Mouse (Mus musculus) intestine, embryonic 14.5 days (tissue): ENCODE data around the gene Itga5. TPM values are rescaled to one million over a fixed set of nuclear protein-coding genes. Genes with fewer than 3 reads are reported as not detected.

Experiments
- ATAC-seq: fragments of 200-750 bp; cut with Nextera tagmentation; replicated peaks from 2 replicates; pipeline ENCODE4 v1.8.0; 2017; ENCODE audit warnings: low read depth, moderate number of reproducible peaks, moderate TSS enrichment, moderate library complexity; ENCODE audit not compliant: low FRiP score, low TSS enrichment
- DNase-seq: peaks from one replicate; pipeline ENCODE4 v3.0.0-alpha.2; 2018; ENCODE audit warnings: low spot score
- H3K27ac ChIP-seq: fragments of 300-500 bp; sonication (generic); 2 replicates; pipeline ENCODE4 v1.5.1; 2014; ENCODE audit warnings: low read depth, mild to moderate bottlenecking, control low read depth
- H3K27me3 ChIP-seq: fragments of 300-500 bp; sonication (generic); replicated peaks from 2 replicates; pipeline ENCODE4 v1.6.1; 2014; ENCODE audit warnings: low read length, control low read depth; ENCODE audit not compliant: control insufficient read depth, insufficient read depth
- H3K36me3 ChIP-seq: fragments of 300-500 bp; sonication (generic); 2 replicates; pipeline ENCODE4 v1.6.1; 2014; ENCODE audit warnings: low read length, control low read depth; ENCODE audit not compliant: control insufficient read depth, insufficient read depth
- H3K4me1 ChIP-seq: fragments of 300-500 bp; sonication (generic); replicated peaks from 2 replicates; pipeline ENCODE4 v1.6.1; 2014; ENCODE audit warnings: low read length, control low read depth, mixed read lengths; ENCODE audit not compliant: control insufficient read depth, insufficient read depth
- H3K4me2 ChIP-seq: fragments of 300-500 bp; sonication (generic); 2 replicates; pipeline ENCODE4 v1.6.1; 2014; ENCODE audit warnings: low read length
- H3K4me3 ChIP-seq: fragments of 300-500 bp; sonication (generic); 2 replicates; pipeline ENCODE4 v1.5.1; 2014; ENCODE audit warnings: low read depth, low read length, control low read depth, mixed read lengths
- H3K9ac ChIP-seq: fragments of 300-500 bp; sonication (generic); 2 replicates; pipeline ENCODE4 v1.6.1; 2014; ENCODE audit warnings: mild to moderate bottlenecking, low read length
- H3K9me3 ChIP-seq: fragments of 300-500 bp; sonication (generic); 2 replicates; pipeline ENCODE4 v1.6.1; 2016; ENCODE audit warnings: low read length, control low read depth; ENCODE audit not compliant: control insufficient read depth
- WGBS: fragments of 180-500 bp; shearing (Covaris S2); extraction: QIAGEN DNeasy Blood & Tissue Kit; methylation state at CpG from one replicate; pipeline ENCODE4 v1.1.7; 2014; 5-methylcytosine and 5-hydroxymethylcytosine counted together
- polyA plus RNA-seq: library from polyadenylated mRNA; unstranded; fragments of >200 nt; fragmentation: Nextera tagmentation; extraction: Ambion mirVana; gene quantifications from 2 replicates; pipeline ENCODE4 v1.2.1, GENCODE M21; 2014

Itga5 gene
- polyA plus RNA-seq, 1 experiment from 2014 or later = 64.9 TPM

GRCm38 (mm10) chr15:103305792-103306645, 60.5 kb downstream of the Itga5 start:
- H3K4me1 ChIP-seq = peaks cover 53% of the 10 kb centered on the region

GRCm38 (mm10) chr15:103305070-103305678, 61.4 kb downstream of the Itga5 start:
- DNase-seq = peak; percentile 99
- no peaks in the 10 kb centered on the region for H3K36me3 ChIP-seq
- H3K4me2 ChIP-seq = peak overlapping the region; percentile 66
- ATAC-seq = peak; percentile 94
- H3K9me3 ChIP-seq = no peaks in the 10 kb centered on the region
- peak overlapping the region; percentile 55 for H3K9ac ChIP-seq
- H3K4me1 ChIP-seq = peaks cover 61% of the 10 kb centered on the region
- no peaks in the 10 kb centered on the region for H3K27me3 ChIP-seq
- peak overlapping the region; percentile 42 for H3K4me3 ChIP-seq
- WGBS = under 1% methylated on average over 70 of the region's 71 CpGs
- peak overlapping the region; percentile 90 for H3K27ac ChIP-seq

More at GRCm38 (mm10) chr15:103305792-103306645, 60.5 kb downstream of the Itga5 start:
- Histone ChIP-seq H3K27ac (peak overlapping the region; percentile 90), H3K4me2 (peak overlapping the region; percentile 66), H3K27me3 (no peaks in the 10 kb centered on the region), H3K9me3 (no peaks in the 10 kb centered on the region), H3K9ac (peak overlapping the region; percentile 55), H3K4me3 (peak overlapping the region; percentile 42; the same call in 1 of the 2 replicates), H3K36me3 (no peaks in the 10 kb centered on the region)
- DNase-seq (no peak), ATAC-seq (no peak)
- WGBS = 29% methylated on average over 8 of the region's 8 CpGs

- DNase-seq = no peak
- H3K4me3 ChIP-seq = peak overlapping the region; percentile 42
- H3K9ac ChIP-seq = peak overlapping the region; percentile 53
- H3K9me3 ChIP-seq = no peaks in the 10 kb centered on the region
- no peak; the same call in 1 of the 2 replicates for ATAC-seq
- peaks cover 67% of the 10 kb centered on the region for H3K4me1 ChIP-seq
- no peaks in the 10 kb centered on the region for H3K36me3 ChIP-seq
- no peaks in the 10 kb centered on the region for H3K27me3 ChIP-seq
- H3K27ac ChIP-seq = peak overlapping the region; percentile 88
- under 1% methylated on average over 9 of the region's 9 CpGs for WGBS
- H3K4me2 ChIP-seq = peak overlapping the region; percentile 66
These were observed 62.0 kb downstream of the Itga5 start for GRCm38 (mm10) chr15:103304616-103304969.

GRCm38 (mm10) chr15:103303916-103304615, 62.5 kb downstream of the Itga5 start:
- H3K27me3 ChIP-seq = no peaks in the 10 kb centered on the region
- H3K4me2 ChIP-seq = peak overlapping the region; percentile 66
- WGBS = 10% methylated on average over 8 of the region's 8 CpGs
- H3K4me3 ChIP-seq = peak overlapping the region; percentile 42
- H3K4me1 ChIP-seq = peaks cover 71% of the 10 kb centered on the region
- H3K36me3 ChIP-seq = peaks cover 4% of the 10 kb centered on the region; the same call in 1 of the 2 replicates
- peak overlapping the region; percentile 88 for H3K27ac ChIP-seq
- no peak for DNase-seq
- no peaks in the 10 kb centered on the region for H3K9me3 ChIP-seq
- no peak overlapping the region; the same call in 1 of the 2 replicates for H3K9ac ChIP-seq
- no peak for ATAC-seq

DNA sequence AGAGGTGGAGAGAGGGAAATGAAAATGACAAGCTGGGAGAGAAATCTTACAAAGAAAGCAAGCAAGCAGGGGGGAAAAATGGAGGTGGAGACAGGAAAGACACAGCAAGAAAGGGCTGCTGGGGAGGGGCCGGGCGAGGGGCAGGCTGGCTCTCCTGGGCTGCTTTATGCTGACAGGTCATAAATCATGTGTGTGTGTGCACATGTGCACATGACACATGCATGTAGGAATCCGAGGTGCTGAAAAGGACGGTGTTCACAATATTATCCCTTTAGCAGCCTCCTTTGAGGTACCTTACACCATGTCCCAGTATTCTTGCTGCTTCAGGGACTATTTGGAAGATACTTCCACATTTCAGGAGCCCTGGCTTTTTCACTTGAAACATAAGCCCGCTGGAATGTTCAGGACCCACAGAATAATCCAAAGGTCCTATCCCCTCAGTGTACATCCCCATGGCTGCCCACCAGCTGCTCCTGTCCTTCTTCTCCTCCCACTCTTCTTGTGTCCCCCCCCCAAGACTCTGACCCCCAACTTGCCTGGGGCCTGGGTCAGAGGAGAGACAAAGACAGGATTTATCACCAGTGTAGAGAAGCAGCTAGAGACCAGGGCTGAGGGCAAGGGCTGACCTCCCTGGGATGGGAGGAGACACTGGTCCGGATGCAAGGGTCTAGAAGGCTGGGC, 64.1 kb downstream of the Itga5 start:
- H3K9ac ChIP-seq = 0 out of 2 replicates have a peak overlapping the region, but pooled peaks have one; percentile 22
- ATAC-seq (no peak), DNase-seq (no peak)
- peaks cover 72% of the 10 kb centered on the region for H3K4me1 ChIP-seq
- H3K27me3 ChIP-seq = no peaks in the 10 kb centered on the region
- 21% methylated on average over 6 of the region's 6 CpGs for WGBS
- H3K4me3 ChIP-seq = no peak overlapping the region
- H3K4me2 ChIP-seq = no peak overlapping the region; the same call in 1 of the 2 replicates
- H3K9me3 ChIP-seq = no peaks in the 10 kb centered on the region
- peak overlapping the region; percentile 88 for H3K27ac ChIP-seq
- peaks cover 19% of the 10 kb centered on the region for H3K36me3 ChIP-seq

DNA sequence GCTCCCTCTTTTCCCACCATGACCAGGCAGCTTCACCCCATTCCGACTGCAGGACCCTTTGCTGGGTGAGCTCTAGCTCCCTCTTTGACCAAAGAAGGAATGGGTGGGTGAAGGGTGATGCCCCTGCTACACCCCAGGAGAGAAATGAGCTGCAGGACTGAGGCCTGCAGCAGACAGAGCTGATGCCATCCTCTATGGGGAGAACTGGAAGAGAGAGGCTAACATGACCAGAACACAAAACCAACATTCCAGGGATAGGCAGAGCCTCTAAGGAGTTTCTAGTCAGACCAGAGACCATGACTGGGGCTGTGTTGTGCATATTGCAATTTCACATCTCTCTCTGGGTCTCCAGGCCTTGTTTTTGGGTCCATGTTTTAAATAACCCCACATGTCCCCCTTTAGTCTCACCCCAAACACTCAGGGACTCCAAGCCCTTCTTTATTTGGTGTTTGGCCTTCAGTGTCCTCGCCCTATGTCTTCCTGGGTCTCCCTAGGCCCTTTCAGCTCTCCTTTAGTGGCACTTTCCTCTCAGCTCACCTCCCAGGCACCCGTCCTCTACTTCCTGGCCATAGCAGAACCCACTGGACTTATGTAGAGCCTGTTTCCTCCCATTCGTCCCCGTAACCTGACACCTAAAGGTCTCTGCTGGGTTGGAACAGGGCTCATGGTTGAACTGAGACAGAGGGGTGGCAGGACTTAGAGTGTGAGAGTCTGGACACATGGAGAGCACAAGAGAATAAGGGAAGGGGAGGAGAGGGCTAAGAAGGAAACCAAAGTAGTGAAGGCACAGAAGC, 64.8 kb downstream of the Itga5 start:
- WGBS = 29% methylated on average over 5 of the region's 5 CpGs
- ATAC-seq = no peak
- H3K9ac ChIP-seq = 0 out of 2 replicates have a peak overlapping the region, but pooled peaks have one; percentile 22

GRCm38 (mm10) chr15:103301046-103301445, 65.5 kb downstream of the Itga5 start:
- no peak for DNase-seq
- 20% methylated on average over 2 of the region's 2 CpGs for WGBS

More for the DNA sequence above, 64.8 kb downstream of the Itga5 start:
- no peak for DNase-seq
- Histone ChIP-seq H3K4me3 (no peak overlapping the region), H3K36me3 (peaks cover 25% of the 10 kb centered on the region), H3K4me1 (peaks cover 70% of the 10 kb centered on the region), H3K4me2 (no peak overlapping the region; the same call in 1 of the 2 replicates), H3K27ac (peak overlapping the region; percentile 88), H3K27me3 (no peaks in the 10 kb centered on the region), H3K9me3 (no peaks in the 10 kb centered on the region)

More at GRCm38 (mm10) chr15:103301046-103301445, 65.5 kb downstream of the Itga5 start:
- no peak for ATAC-seq
- Histone ChIP-seq H3K4me2 (0 out of 2 replicates have a peak overlapping the region, but pooled peaks have one; percentile 5), H3K9ac (no peak overlapping the region), H3K4me3 (no peak overlapping the region), H3K27me3 (no peaks in the 10 kb centered on the region), H3K27ac (peak overlapping the region; percentile 88), H3K4me1 (peaks cover 64% of the 10 kb centered on the region), H3K36me3 (peaks cover 32% of the 10 kb centered on the region), H3K9me3 (no peaks in the 10 kb centered on the region)
